Comparison of ENCODE assay signal across 10 mouse cellular contexts in genomic region chr6:140576961-140577821, GRCm38 (mm10). TPM values are rescaled to one million over a fixed set of nuclear protein-coding genes. Genes with fewer than 3 reads are reported as not detected.
DNase-seq lines count a peak whose midpoint lies in the region; TF ChIP-seq lines count a peak whose summit lies in the region.
"Had no signal": no experiment of that assay in that cellular context is flagged by ENCODE, and none has a peak within 500 bp of the region (broad histone marks: within the 10 kb centered on the region; RNA-seq: fewer than 3 reads in every experiment).

No protein-coding gene starts in this region.

- no peak overlapping the region for H3K4me3 ChIP-seq in gastrocnemius, adult 2 months
- H3K4me3 ChIP-seq in left cerebral cortex, adult 2 months = no peak overlapping the region
- H3K4me3 ChIP-seq: limb, embryonic 10.5 days had no signal

- H3K27ac ChIP-seq in gastrocnemius, adult 2 months = no peak overlapping the region
- no peak overlapping the region for H3K27ac ChIP-seq in left cerebral cortex, adult 2 months
- H3K27ac ChIP-seq: limb, embryonic 10.5 days had no signal

- TF ChIP-seq POLR2A in brain, embryonic 14.5 days (IDR thresholded peaks at IDR 0.05; ENCODE audit: borderline replicate concordance, extremely low read depth, insufficient read depth, insufficient read length, poor library complexity, severe bottlenecking) = no peak

- TF ChIP-seq CTCF in gastrocnemius, adult 2 months (IDR thresholded peaks at IDR 0.05) = peak; percentile 44
- TF ChIP-seq CTCF in left cerebral cortex, adult 2 months (IDR thresholded peaks at IDR 0.05) = peak; percentile 44
- peak; percentile 2; the same call in 1 of the 2 replicates for TF ChIP-seq CTCF in brain, embryonic 14.5 days (IDR thresholded peaks at IDR 0.05; ENCODE audit: borderline replicate concordance, extremely low read depth, insufficient read depth, insufficient read length)

- intact Hi-C loops in gastrocnemius, adult 2 months (cut with DNase I) = loop anchor here (10.0 kb wide), 1 partner anchor 138 kb away; no protein-coding TSS in a partner anchor
- intact Hi-C loops in left cerebral cortex, adult 2 months (cut with DNase I) = no loop called here

- DNase-seq in gastrocnemius, adult 2 months = no peak
- DNase-seq in gastrocnemius, postnatal 25 days = no peak
- no peak for DNase-seq in left cerebral cortex, adult 2 months (ENCODE audit: extremely low spot score in 1 of 2, low spot score in 2 of 2)
- DNase-seq in left cerebral cortex, adult 8-10 months (ENCODE audit: low spot score in 2 of 2) = no peak
- DNase-seq in brain, embryonic 14.5 days (ENCODE audit: low read depth) = peak; percentile 26
- DNase-seq in lung, postnatal 4 days = peak; percentile 32 to 54
- no peak for DNase-seq in layer of hippocampus, postnatal 10 days (ENCODE audit: low spot score in 2 of 2)
- DNase-seq in cerebellum, adult 11-12 months = no peak
- DNase-seq: cerebellum, adult 18-20 months had no signal

RNA-seq across cellular contexts. Expression of gene Aebp2, which starts 45.3 kb away (rescaled TPM):
- total RNA-seq in gastrocnemius, adult 2 months (2021) = 10 to 100 TPM; 32.2 to 32.9 TPM
- total RNA-seq in gastrocnemius, postnatal 25 days (2021) = 10 to 100 TPM; 29.2 to 30.3 TPM
- total RNA-seq in left cerebral cortex, adult 2 months (2021) = 10 to 100 TPM; 67.1 to 67.2 TPM
- 10 to 100 TPM; 64.8 to 73.9 (median 69.0) TPM for total RNA-seq in left cerebral cortex, adult 8-10 months (2022)
- 30.0 and 36.8 TPM in 2 replicates for polyA plus RNA-seq in brain, embryonic 14.5 days (2012; rRNA removed)
- 10 to 100 TPM; 45.9 to 47.1 TPM for total RNA-seq in layer of hippocampus, postnatal 10 days (2021)

Comparison
In these comparisons a context has a peak if more than half of its experiments do, and no peak if none do; other contexts are left out.
1. DNase-seq: peak in brain, embryonic 14.5 days (single experiment) and lung, postnatal 4 days (2 of 2); none in gastrocnemius, adult 2 months (single experiment), gastrocnemius, postnatal 25 days (single experiment), left cerebral cortex, adult 2 months (0 of 2), left cerebral cortex, adult 8-10 months (0 of 2), layer of hippocampus, postnatal 10 days (0 of 2) and cerebellum, adult 11-12 months (single experiment).
2. Peak in every context shown above with its lines, with median percentiles within 50 percentile points of each other: CTCF ChIP-seq.